Mouse (Mus musculus): ENCODE measurements around the gene Muc13.

Gene Muc13

GRCm38 (mm10) chr16:33863208-33863751 is 69.4 kb downstream of the Muc13 start:
- DNase-seq (ENCODE audit: low read depth, low spot score): no peak
